Mouse (Mus musculus): ENCODE measurements at regions not wholly inside any gene's neighbourhood (a gene's known extent, or its start where the extent isn't known, plus 50 kb on each side); places are given as distances from the start of the nearest gene placed in this dataset.

- TF ChIP-seq CTCF (IDR thresholded peaks at IDR 0.05; ENCODE audit: control insufficient read depth, insufficient read depth, low read length) (no peak), POLR2A (IDR thresholded peaks at IDR 0.05; ENCODE audit: borderline replicate concordance, control insufficient read depth, low read depth, low read length) (no peak)
These were observed 135.8 kb upstream of the Phactr1 start for GRCm38 (mm10) chr13:42544536-42545094.
